Mouse (Mus musculus): ENCODE data around the gene Vdr.

Vdr gene

DNA sequence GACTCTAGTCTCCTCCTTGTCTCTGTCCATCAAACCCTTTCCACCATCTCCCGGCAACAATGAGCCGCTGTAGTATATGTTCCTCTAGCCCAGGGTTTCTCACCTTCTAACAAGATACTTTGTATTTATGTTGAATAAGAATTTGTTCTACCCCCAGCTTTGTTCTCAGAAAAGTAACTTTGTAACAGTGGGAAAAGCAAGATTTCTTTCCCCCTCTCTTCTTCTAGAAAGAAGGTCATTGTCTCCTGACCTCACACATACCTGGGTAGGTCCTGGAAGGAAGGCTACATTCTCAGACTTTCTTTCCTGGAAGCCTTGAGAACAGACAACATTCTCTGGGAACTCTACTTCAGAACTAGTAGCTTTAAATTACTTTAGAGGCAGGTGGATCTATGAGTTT lies at the start of gene Vdr:
TSS of gene Vdr (minus strand) at position 101 of the 400 bp plus-strand sequence.
- no peak for DNase-seq (ENCODE audit: low read depth)

GRCm38 (mm10) chr15:97956416-97956815 lies 46.0 kb upstream of the Vdr start:
- no peak for DNase-seq (ENCODE audit: low read depth)

GRCm38 (mm10) chr15:97955742-97956141 lies 45.3 kb upstream of the Vdr start:
- DNase-seq (ENCODE audit: low read depth) = no peak

GRCm38 (mm10) chr15:97955286-97955685 lies 44.9 kb upstream of the Vdr start:
- DNase-seq (ENCODE audit: low read depth) = no peak

- DNase-seq (ENCODE audit: low read depth) = no peak
These were observed 44.2 kb upstream of the Vdr start for GRCm38 (mm10) chr15:97954671-97955070.

GRCm38 (mm10) chr15:97952889-97953189 lies 42.4 kb upstream of the Vdr start:
- no peak for DNase-seq (ENCODE audit: low read depth)

- DNase-seq (ENCODE audit: low read depth) = peak; percentile 82
These were observed 41.9 kb upstream of the Vdr start for GRCm38 (mm10) chr15:97952137-97952888.

- DNase-seq (ENCODE audit: low read depth) = no peak
These were observed 39.8 kb upstream of the Vdr start for GRCm38 (mm10) chr15:97950240-97950639.

DNA sequence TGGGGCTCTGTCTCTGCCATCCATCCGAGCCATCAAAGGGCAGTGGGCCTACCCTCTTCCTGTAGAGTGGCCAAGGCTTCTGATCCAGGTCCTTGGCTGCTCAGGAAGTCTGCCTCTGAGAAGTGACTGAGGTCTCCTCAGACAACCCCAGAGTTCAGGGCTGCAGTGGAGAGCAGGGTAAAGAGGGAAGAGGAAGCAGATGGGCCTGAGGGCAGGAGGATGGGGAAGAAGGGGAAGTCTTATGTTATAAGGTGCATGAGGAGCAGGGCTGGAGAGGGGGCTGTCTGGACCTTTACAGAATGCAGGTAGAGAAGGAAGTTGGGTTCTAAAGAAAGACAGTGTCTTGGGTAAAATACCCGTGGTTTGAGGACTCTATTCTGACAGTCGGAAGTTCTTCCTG lies 39.3 kb upstream of the Vdr start:
- no peak for DNase-seq (ENCODE audit: low read depth)

DNA sequence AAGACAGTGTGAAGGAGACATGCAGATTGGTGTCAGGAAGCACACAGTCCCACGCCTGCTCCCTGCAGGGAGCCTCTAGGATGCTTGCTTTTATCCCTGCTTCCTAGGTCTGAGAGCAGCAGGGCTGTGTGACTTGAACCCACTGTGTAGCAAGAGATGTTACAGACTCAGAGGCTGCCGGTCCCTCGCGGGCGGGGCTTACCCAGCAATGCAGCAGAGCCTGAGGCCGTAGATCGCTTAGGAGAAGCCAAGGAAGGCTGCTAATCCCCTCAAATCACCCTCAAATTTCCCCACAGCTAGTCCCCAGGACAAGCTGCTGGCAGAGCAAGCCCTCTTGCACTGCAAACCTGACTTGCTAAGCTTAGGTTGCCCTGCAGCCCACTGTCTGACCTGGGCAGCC lies 38.3 kb upstream of the Vdr start:
- no peak for DNase-seq (ENCODE audit: low read depth)

GRCm38 (mm10) chr15:97945656-97946315 lies 35.4 kb upstream of the Vdr start:
- no peak for DNase-seq (ENCODE audit: low read depth)

GRCm38 (mm10) chr15:97944919-97945574 lies 34.6 kb upstream of the Vdr start:
- DNase-seq (ENCODE audit: low read depth) = no peak

- DNase-seq (ENCODE audit: low read depth) = no peak
These were observed 32.9 kb upstream of the Vdr start for GRCm38 (mm10) chr15:97943356-97943755.

DNA sequence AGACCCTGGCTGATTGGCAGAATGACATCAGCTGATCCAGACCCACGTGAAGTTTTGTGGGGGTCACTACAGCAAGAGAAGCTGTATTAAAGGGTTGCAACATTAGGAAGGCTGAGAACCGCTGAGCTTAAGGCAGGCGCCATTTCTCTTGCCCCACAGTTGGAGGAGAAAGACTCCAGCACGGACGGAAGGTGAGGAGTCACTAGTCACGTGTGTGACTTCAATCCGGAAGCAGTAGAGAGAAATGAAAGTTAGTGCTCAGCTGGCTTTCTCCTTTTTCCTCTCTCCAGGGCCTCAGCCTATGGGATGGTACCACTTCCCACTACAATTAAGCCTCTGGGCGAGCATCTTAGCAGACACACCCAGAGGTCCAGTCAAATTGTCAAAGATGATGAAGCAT lies 32.1 kb upstream of the Vdr start:
- no peak for DNase-seq (ENCODE audit: low read depth)

GRCm38 (mm10) chr15:97941306-97941705 lies 30.9 kb upstream of the Vdr start:
- no peak for DNase-seq (ENCODE audit: low read depth)

DNA sequence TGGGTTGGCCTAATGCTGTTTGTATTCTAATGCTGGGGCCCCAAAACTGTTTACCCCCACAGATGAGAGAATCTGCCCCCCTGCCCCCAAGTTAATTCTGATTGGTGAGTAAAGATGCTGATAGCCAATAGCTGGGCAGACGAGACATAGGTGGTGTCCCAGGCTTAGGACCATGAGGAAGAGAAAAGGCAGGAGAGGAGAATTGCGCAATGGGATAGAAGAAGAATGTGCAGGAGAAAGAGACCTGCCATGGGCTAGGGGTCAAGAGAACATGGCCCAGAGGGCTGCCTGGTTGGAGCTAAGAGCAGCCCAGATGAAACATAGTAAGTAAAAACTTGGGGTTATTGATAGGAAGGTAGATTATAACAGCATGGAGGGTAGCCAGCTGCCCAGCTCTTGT lies 29.7 kb upstream of the Vdr start:
- DNase-seq (ENCODE audit: low read depth) = no peak

- DNase-seq (ENCODE audit: low read depth) = no peak
These were observed 28.1 kb upstream of the Vdr start for GRCm38 (mm10) chr15:97938580-97938979.

DNA sequence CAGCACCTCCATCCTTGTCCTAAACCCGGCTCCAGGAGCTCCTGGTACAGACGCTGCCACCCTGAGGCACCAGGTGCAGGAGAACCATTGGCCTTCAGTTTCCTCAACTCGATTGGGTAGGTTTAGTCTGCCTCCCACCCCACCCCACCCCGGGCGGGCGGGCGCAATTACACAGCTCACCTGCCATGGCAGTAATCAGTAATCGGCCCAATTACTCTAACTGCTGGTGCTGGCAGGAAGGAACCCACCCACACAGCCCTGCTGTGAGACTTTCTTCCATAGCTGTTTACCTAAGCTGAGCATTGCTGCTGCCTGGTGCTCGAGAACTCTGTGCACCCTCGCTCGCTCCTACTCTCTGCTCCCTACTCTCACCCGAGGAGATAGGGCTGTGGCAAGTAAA lies 22.0 kb upstream of the Vdr start:
- no peak for DNase-seq (ENCODE audit: low read depth)

- no peak for DNase-seq (ENCODE audit: low read depth)
These were observed 18.9 kb upstream of the Vdr start for GRCm38 (mm10) chr15:97929259-97929824.

GRCm38 (mm10) chr15:97927821-97928220 lies 17.4 kb upstream of the Vdr start:
- DNase-seq (ENCODE audit: low read depth) = no peak

DNA sequence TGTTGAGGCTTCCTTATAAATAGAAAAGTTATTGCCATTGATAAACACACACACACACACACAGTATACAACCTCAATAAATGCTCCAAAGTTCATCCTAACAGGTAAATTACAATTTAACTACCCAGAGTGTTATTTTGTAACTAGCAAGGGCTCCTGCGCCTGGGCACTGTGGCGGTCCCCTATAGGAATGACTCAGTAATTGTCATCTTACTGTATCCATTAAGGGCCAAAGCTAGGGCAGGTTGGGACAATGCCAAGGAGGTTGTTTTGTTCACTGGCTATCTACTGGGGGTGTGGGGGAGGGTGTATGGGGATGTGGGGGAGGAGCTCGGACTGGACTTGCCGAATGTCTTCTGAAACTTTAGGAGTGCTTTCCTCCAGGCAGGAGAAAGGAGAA lies 16.6 kb upstream of the Vdr start:
- DNase-seq (ENCODE audit: low read depth) = no peak

DNA sequence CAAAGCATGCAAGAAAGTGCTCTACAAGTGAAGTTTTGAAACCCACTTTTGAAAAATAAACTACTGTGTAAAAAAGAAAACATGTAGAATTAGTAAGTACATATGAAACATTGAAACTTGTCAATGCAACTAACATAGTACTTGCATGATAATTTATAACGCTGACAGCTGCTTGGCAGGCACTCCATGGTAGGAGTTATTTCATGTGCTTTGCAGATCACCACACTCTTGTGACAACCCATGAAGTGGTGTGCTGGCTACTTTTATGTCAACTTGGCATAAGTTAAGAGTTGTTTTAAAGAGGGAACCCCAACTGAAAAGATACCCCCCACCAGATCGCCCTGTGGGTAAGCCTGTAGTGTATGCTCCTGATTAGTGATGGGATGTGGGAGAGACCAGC lies 12.0 kb upstream of the Vdr start:
- DNase-seq (ENCODE audit: low read depth) = no peak

DNA sequence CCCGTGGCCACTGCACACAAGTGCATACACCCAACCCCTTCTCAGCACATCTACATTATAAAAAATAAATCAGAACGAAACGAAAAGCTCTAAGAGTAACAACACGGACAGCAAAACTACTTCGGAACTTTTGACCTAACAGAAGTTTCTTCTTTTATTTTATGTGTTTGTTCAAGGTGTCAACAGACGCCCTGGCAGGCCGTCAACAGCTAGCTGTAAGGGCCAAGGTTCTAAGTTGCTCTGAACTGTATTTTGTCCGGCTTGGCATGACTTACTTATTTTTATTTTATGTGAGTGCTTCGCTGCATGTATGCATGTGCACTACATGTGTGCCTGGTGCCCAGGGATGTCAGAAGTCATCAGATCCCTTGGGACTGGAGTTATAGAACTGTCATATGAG lies 11.4 kb upstream of the Vdr start:
- DNase-seq (ENCODE audit: low read depth) = no peak
